Mouse (Mus musculus) adrenal gland, adult (tissue): Measurements from ENCODE around the gene Gm10842.

Experiments used
- DNase-seq, 2 experiments: peaks; one replicate each; pipeline ENCODE4 v3.0.0; 2022 to 2023; ENCODE audit warnings: low spot score in 1 of 2; ENCODE audit not compliant: inconsistent age in 2 of 2

The Gm10842 gene

DNA sequence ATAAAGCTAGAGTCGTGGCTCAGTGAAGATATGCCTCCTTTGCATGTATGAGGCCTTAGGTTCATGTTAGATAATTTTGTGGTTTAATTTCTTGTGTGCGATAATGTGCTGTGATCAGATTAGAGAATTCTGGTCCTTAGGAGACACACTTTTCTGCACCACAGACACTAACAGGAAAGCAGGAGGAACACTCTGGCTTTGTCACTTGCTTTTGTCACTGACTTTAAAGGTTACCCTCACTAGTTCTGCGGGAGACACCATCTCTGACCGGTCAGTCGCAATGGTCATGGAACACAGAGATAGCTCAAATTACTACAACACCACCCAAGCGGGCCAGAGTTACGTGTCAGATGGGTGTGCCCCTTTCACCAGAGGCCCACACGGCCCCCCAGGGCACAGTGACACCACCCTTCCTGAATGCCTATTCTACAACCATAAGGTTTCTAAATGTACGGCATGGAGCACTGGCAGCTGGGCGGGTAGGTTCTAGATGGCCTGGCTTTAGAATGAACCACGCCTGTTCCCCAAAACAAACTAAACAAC, 5.7 kb downstream of the Gm10842 start:
- no peak for DNase-seq

DNA sequence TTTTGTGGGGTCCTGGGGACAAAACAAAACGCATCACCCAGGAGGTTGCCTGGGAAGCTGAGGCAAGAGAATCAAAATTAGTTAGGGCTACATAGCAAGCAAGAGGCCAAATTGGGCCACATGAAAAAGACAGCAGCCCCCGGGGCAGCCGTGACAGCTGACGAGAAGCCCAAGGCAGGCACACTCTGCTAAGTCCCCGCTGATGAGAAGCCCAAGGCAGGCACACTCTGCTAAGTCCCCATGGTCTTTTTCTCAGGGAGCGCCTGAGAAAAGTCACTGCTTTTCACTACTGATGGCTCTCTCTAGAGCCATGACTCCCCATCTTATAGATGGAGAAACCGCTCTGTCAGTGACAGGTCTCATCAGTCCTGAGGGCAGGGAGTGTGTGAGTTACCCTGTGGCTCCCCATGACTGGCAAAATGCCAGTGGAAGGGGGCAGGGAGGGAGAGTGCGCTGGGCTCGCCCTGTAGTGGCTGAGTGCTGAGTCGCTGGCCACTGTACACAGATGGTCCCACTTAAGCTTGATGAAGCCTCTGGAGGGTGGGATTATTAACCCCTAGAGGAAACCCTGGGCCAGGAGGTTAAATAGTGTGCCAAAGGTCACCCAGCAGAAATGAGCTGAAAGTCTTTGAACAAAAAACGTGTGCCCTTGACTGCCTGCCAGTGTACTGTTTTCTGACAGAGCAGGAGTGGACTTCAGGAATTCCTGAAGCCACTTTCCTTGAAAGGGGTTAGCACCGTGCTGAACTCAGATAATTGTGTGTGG, 6.6 kb downstream of the Gm10842 start:
- DNase-seq: peak; percentile 52 to 89

DNA sequence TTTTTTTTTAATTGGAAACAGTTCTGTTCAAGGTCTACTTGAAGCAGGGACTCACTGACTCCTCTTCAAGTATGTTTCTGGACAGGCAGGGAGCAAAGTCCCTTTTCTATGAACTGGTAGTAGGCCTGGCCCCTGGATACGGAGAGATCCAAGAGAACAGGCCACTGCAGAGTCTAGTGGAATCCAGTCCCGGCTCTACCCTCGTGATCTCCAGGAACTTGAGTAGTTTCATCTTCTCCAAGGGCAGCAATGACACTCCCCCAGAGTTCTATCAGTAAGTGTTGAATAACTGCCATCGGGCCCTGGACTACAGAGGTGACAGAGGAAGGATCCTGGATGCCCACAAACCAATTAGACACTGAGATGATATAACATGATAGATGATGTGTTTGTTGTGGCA, 9.2 kb downstream of the Gm10842 start:
- DNase-seq: no peak

DNA sequence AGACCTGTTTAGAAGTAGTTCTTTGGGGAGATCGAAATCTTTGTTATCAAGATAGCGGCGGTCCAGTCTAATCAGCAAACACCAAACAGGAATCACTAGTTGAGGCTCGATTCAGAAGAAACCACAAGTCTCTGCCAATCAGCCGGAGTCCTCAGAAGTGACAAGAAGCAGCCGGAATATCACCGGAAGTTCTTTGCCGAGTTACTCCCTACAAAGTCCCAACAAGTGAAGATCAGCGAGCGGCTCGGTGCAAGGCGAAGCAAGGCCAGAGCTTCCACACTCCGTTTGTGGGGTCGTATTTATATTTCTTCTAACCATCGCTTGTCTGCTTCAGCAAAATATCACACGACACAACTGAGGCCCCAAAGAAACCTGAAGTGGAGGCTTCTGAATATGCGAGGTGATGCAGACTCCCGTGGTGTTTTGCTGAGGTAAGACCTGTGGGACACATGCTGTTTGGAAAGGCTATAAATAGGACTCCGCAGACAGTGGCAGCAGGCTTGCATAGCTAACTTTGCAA, 10.1 kb downstream of the Gm10842 start:
- DNase-seq: no peak

DNA sequence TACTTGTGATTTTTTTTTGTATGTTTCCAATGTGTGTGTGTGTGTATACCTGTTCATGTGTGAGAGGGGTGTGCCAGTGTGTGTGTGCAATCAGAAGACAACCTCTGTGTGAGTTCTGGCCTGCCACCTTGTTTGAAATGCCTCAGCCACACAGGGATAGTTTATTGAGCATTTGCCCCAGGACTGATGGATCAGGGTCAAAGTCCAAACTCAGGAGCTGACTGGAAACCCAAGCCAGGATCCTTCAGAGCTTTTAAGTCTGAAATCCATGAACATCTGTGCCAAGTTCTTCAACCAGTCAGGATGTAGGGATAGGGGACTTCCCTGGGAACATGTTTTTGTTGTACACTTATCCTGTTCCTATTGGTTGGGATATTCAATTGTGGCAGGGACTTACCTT, 11.4 kb downstream of the Gm10842 start:
- no peak for DNase-seq

DNA sequence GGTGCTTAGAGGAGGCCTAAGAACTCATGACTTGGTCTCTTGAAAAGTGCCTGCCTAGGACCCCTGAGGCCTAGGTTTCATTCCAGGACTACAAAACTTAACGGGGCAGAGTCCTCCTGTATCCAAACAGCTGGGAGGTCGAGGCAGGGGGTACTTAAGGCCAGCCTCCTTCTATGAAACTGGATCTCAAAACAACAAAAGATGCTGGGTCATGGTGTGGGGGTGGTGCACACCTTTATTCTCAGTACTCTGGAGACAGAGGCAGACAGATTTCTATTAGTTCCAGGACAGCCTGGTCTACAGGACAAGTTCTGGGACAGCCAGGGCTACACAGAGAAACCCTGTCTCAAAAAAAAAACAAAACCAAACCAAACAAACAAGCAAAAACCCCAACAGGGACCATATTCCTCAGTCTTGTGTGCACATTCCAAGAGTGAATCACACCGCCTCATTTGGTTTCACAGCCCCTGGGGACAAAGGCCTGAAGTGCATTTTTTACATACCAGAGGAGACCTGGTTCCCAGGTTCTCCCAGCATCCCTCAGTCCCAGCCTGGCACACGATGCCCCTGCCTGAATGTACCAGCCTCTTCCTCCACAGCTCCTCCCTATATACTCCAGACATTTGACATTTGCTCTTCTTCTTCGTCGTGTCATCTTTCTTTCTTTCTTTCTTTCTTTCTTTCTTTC, 13.1 kb downstream of the Gm10842 start:
- DNase-seq: no peak

DNA sequence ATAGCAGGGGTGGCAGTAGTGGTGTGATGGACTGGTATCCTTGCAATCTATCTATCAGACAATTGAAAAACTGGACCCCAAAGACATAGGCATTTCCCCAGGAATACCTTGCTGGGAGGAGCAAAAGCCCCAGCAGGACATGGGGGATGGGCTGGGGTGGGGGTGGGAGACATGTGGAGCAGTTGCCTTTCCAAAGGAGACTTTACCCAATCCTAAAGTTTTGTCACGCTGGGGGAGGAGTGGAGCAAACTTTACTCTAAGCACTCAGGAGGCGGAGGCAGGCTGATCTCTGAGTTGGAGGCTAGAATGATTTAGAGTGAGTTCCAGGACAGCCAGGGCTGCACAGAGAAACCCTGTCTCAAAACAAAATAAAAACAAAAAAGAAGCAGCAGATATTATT, 14.7 kb downstream of the Gm10842 start:
- DNase-seq: no peak

DNA sequence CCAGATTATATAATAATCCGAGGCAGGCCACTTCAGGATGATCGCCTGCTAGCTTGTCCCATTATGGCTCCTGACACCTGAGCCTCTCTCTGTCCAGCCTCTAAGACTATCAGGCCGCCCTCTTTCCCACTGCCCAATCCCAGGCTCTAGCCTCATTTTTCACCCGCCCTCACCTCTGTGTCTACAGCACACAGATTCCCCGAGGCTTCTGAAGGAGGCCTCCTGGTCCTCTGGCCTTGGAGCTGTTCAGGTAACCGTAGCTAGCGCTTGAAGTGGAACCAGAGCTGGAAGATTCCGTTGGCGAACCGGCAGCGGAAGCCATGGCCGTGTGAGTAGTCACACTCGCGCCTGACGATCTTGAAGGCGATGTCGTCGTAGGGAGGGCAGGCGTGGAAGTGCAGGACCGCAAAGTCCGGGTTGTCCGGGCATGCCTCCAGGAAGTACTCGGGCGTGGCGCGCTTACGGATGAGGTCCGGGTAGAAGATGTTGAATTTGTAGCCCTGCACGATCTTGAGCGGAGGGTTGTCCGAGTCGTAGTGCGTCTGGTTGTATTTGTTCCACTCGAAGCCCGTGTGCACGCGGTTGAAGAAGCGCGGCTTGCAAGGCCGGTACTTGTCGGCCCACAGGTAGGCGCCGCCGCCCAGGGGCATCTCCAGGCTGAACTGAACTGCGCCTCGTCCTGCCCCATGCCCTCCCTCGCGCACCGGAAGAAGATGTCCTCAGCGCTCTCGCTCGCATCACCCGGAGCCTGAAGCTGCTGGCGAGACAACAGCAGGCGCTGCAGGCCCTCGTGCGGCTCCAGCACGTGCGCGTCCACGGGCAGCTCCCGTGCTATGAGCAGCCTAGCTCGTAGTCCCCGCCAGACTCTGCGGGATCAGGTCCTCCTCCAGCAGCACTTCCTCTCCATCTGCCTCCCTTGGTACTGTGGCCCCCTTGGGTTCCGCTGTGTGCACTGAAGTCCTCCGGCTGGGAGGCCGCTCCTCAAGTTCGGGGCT, 18.1 kb downstream of the Gm10842 start:
- no peak for DNase-seq

DNA sequence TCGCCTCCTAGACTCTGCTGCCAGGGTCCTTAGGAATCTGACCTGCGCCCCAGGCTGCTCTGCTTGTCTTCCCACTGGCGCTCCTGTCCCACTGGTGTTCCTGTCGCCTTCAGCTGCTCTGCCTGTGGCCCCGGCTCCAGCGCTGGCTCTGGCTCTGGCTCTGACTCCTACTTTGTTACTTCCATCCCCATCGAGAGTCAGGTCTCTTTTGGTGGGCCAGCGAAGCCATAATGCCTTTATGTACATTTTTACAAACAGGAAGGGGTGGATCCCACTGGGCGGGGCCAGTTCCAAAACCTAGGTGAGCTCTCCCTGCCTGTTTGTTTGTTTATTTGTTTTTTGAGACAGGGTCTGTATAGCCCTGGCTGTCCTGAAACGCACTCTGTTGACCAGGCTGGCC, 20.1 kb downstream of the Gm10842 start:
- DNase-seq: no peak

DNA sequence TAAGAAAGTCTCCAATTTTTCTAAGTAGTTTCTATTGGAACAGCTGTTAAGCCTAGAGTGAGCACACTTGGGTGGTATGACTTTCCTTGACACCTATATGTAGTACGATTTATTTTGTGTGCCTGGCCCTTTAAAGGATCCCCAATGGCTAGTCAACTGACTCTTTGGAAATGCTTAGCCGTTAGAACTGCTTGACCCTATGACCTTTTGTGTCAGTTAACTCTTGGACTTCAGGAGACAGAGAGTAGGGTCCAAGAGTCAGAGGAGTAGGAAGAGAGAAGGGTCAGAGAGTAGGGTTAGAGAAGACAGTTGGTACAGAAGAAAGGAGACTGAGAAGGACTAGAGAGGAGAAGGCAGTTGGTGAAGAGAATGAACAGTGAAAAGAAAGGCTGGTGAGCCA, 31.8 kb downstream of the Gm10842 start, which contains the start of gene Tlk2:
TSS of gene Tlk2 (plus strand) at position 292 of the 400 bp plus-strand sequence.
- DNase-seq: no peak

DNA sequence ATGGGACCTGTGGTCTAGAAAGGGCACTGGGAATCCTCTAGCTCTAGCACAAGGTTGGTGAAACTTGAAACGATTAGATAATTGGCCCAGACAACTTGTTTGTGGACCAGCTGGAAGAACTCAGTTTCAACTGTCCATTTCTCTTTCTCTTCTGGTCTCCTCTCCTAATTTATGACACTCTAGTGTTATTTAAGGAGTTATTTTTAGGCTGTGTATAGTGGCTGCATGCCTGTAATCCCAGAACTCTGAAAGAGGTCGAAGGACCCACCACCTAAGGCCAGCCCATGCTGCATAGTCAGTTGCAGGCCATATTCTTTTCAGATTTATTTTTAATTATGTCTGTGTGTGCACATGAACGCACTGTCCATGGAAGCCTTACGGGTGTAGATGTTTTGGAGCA, 32.8 kb downstream of the Gm10842 start:
- DNase-seq: no peak

DNA sequence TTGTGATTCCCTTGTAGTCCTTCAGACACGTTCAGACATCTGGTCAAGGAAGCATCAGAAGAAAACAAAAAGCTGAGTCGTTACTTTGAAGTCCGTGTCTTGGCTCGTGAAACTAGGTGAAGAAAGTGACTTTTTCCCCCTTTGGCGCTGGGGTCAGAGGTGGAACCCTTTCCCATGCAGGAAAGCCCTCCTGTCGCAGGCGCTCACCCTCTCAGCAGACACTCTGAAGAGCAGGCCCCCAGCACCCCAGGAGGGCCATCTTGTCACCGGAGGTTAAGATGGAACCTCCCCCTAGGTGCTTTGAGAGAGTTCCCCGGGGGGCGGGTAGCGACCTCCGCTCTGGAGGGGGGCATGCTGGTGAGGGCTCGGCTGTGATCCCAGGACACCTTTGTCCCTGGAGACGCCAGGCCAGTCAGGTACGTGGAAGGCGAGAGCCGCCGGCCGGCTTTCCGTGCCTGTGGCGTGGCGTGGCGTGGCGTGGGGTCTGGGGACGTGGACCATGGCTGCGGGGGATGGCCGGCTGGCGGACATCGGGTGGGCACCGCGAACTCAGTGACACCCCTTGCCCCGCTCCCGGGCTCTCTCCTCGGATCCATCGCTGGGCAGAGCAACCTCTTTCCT, 33.9 kb downstream of the Gm10842 start:
- peak; percentile 56 to 85 for DNase-seq

DNA sequence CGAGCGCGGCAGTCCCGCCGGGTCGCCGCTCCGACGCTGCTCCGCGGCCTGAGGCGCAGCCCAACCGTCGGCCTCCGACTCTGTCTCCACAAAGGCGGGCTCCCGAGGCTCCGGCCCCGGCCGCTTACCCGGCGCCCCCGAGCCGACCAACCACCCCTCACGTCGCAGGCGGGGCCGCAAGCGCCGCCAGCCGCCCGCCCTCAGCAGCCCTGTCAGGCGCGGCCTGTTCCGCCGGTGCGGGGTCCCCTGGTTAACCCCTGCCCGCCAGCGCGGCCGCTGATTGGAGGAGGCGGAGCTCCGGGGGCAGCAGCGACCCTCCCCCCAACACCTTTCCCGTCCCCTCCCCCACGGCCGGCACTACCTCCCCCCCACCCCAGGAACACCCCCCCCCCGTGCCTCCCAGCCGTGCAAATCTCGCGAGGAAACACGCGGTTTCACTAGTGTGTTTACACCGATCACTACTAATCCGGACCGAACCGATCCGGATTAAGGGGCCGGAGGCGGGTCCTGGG, 34.5 kb downstream of the Gm10842 start:
- DNase-seq: peak; percentile 94 to 97

DNA sequence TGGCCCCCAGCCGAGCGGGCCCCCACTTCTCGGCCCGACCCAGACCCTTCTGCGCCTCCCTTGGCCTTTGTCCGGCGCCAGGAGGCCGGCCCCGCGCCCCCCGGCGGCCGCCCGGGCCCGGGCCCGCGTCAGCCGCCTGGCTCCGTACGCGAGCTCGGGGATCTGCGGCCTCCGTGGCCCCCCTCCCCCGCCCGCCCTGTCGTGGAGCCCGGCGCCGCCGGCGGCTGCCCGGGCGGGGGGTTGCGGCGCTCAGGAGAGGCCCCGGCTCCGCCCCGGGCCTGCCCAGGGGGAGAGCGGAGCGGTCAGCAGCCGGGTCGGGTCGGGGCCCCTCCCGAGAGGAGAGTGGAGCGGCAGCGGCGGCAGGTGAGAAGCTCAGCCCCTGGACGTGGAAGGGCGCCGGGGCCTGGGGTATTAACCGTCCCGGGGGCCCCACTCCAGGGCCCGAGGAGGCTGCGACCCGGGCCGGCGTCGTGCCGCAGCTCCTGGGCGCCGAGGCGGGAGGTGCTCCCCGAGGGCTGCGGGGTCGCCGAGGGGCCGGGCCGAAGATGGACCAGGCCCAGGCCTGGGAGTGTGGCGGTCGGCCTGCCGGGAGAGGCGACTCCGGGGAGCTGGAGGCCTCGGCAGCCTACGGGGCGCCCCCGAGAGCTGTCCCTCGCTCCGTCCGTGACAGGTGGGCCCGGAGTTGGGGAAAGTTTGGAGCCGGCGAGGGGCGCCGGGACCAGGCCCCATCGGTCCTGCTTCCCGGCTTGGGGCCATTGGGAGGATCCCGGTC, 35.2 kb downstream of the Gm10842 start:
- DNase-seq: peak; percentile 64 to 89

DNA sequence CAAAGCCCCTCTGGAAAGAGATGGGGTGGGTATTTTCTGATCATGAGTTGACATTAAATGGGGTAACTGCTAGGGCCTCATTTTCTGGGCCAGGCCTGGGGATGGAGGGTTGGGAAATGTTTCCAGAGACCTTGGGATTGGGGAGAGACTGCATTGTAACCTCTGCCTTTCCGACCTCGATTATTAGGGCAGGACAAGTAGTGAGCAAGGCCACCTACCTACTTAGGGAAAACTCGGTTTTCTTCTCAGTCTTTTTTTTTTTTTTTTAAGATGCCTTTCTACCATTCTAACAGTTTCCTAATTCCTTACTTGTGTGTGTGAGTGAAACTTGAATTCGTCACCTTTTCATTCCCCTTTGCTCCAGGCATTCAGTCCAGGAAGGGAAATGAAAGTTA, 35.8 kb downstream of the Gm10842 start:
- no peak for DNase-seq

DNA sequence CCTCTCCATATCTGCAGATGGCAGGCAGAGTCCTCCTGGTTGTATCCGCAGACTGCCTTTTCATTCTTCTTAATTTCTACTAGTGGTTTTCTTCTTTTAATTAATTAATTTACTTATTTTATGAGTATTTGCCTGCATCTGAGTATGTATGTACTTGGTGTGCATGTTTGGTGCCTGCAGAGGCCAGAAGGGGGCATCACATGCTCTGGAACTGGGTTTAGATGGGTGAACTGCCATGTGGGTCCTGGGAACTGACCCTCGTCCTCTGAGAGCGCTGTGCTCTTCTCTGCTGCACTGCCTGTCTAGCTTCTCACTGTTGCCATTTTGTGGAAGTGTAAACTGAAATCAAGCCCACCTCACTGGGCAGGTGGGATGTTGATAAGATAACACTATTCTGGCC, 38.0 kb downstream of the Gm10842 start:
- no peak for DNase-seq

DNA sequence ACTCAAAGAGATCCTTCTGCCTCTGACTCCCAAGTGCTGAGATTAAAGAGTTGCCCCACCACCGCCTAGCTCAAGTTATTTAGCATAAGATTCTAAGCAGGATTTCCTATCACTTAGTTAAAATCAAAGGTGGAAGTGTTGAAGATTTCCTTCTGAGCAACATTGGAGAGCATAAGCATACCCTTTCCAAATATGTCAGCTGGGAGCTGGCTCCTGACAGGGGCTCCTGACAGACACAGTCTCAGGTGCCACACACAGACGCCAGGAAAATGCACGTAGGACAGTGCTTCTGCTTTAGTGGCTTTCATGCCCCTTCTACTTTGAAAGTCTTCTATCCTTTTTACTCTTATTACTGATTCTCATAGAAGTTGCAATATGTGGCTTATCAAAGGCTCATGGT, 45.5 kb downstream of the Gm10842 start:
- DNase-seq: no peak
